In genomic region chr11:94563821-94564220, GRCm38 (mm10) we compare ENCODE assay signal across 8 mouse cellular contexts. TPM values are rescaled to one million over a fixed set of nuclear protein-coding genes. Genes with fewer than 3 reads are reported as not detected.
DNase-seq lines count a peak whose midpoint lies in the region; ATAC-seq and TF ChIP-seq lines count a peak whose summit lies in the region.

No protein-coding gene starts in this region.

- peaks cover 13% of the 10 kb centered on the region for H3K36me3 ChIP-seq in midbrain, embryonic 10.5 days
- no peaks in the 10 kb centered on the region for H3K36me3 ChIP-seq in midbrain, embryonic 16.5 days (ENCODE audit: control insufficient read depth, insufficient read depth, low read length)
- peaks cover 13% of the 10 kb centered on the region for H3K36me3 ChIP-seq in limb, embryonic 15.5 days
- no peaks in the 10 kb centered on the region for H3K36me3 ChIP-seq in stomach, postnatal 0 days (ENCODE audit: control insufficient read depth, insufficient read depth, low read length)

- H3K4me2 ChIP-seq in midbrain, embryonic 16.5 days (ENCODE audit: low read length), result no peak overlapping the region
- H3K4me2 ChIP-seq in limb, embryonic 15.5 days, result peak overlapping the region; percentile 48
- peak overlapping the region; percentile 52; the same call in 1 of the 2 replicates for H3K4me2 ChIP-seq in stomach, postnatal 0 days (replicated peaks; ENCODE audit: low read depth)

- ATAC-seq in midbrain, embryonic 16.5 days, result no peak
- peak; percentile 37 for ATAC-seq in limb, embryonic 15.5 days (ENCODE audit: insufficient number of reproducible peaks, low FRiP score, low TSS enrichment, low read depth)
- peak; percentile 28 for ATAC-seq in stomach, postnatal 0 days (ENCODE audit: low FRiP score, low TSS enrichment)

- no peaks in the 10 kb centered on the region for H3K9me3 ChIP-seq in midbrain, embryonic 10.5 days (replicated peaks)
- H3K9me3 ChIP-seq in midbrain, embryonic 16.5 days (replicated peaks; ENCODE audit: control insufficient read depth, low read length, poor library complexity, severe bottlenecking), result no peaks in the 10 kb centered on the region
- no peaks in the 10 kb centered on the region for H3K9me3 ChIP-seq in limb, embryonic 15.5 days
- H3K9me3 ChIP-seq in stomach, postnatal 0 days (ENCODE audit: control insufficient read depth, low read length), result no peaks in the 10 kb centered on the region

- intact Hi-C loops in gastrocnemius, adult 2 months (cut with DNase I), result no loop called here

- no peak overlapping the region for H3K9ac ChIP-seq in midbrain, embryonic 16.5 days (ENCODE audit: low read depth, low read length)
- H3K9ac ChIP-seq in limb, embryonic 15.5 days, result no peak overlapping the region
- peak overlapping the region; percentile 38; the same call in 1 of the 2 replicates for H3K9ac ChIP-seq in stomach, postnatal 0 days (ENCODE audit: low read length)

- H3K4me1 ChIP-seq in midbrain, embryonic 10.5 days, result peaks cover 21% of the 10 kb centered on the region
- H3K4me1 ChIP-seq in midbrain, embryonic 16.5 days (ENCODE audit: control insufficient read depth, insufficient read depth, low read length), result peaks cover 11% of the 10 kb centered on the region
- H3K4me1 ChIP-seq in limb, embryonic 15.5 days, result peaks cover 37% of the 10 kb centered on the region
- 0 out of 2 replicates have a peak, but pooled peaks cover 3% of the 10 kb centered on the region for H3K4me1 ChIP-seq in stomach, postnatal 0 days (replicated peaks; ENCODE audit: control insufficient read depth, insufficient read depth)

- H3K27me3 ChIP-seq in midbrain, embryonic 10.5 days (ENCODE audit: low read depth, poor library complexity, severe bottlenecking), result peaks cover 51% of the 10 kb centered on the region
- H3K27me3 ChIP-seq in midbrain, embryonic 16.5 days (ENCODE audit: control insufficient read depth, insufficient read depth, low read depth, low read length), result peaks cover 25% of the 10 kb centered on the region
- peaks cover 19% of the 10 kb centered on the region for H3K27me3 ChIP-seq in limb, embryonic 15.5 days
- H3K27me3 ChIP-seq in stomach, postnatal 0 days (ENCODE audit: control insufficient read depth, insufficient read depth, low read length), result no peaks in the 10 kb centered on the region

- WGBS in midbrain, embryonic 10.5 days, result 53% methylated on average over 5 of the region's 5 CpGs
- WGBS in midbrain, embryonic 16.5 days, result 49% methylated on average over 5 of the region's 5 CpGs
- WGBS in limb, embryonic 15.5 days, result 48% methylated on average over 5 of the region's 5 CpGs
- WGBS in stomach, postnatal 0 days, result 53% methylated on average over 5 of the region's 5 CpGs

- peak; percentile 50 for DNase-seq in gastrocnemius, adult 2 months
- no peak for DNase-seq in gastrocnemius, postnatal 10 days
- no peak for DNase-seq in midbrain, embryonic 10.5 days (ENCODE audit: low spot score)
- DNase-seq in stomach, postnatal 0 days (ENCODE audit: low spot score), result peak; percentile 46
- DNase-seq in thymus, postnatal 4 days, result no peak
- no peak for DNase-seq in thymus, postnatal 14 days

- H3K27ac ChIP-seq in gastrocnemius, adult 2 months, result peak overlapping the region; percentile 62
- H3K27ac ChIP-seq in midbrain, embryonic 10.5 days (replicated peaks), result peak overlapping the region; percentile 67; the same call in 1 of the 2 replicates
- no peak overlapping the region for H3K27ac ChIP-seq in midbrain, embryonic 16.5 days (ENCODE audit: low read length)
- H3K27ac ChIP-seq in limb, embryonic 15.5 days, result peak overlapping the region; percentile 72
- peak overlapping the region; percentile 84 for H3K27ac ChIP-seq in stomach, postnatal 0 days (replicated peaks)

- TF ChIP-seq CTCF in gastrocnemius, adult 2 months (IDR thresholded peaks at IDR 0.05), result no peak
- no peak for TF ChIP-seq CTCF in stomach, postnatal 0 days (IDR thresholded peaks at IDR 0.05; ENCODE audit: low read depth)

- peak overlapping the region; percentile 59 for H3K4me3 ChIP-seq in gastrocnemius, adult 2 months
- H3K4me3 ChIP-seq in midbrain, embryonic 10.5 days, result peak overlapping the region; percentile 42
- H3K4me3 ChIP-seq in midbrain, embryonic 16.5 days (ENCODE audit: low read depth, low read length), result no peak overlapping the region
- peak overlapping the region; percentile 32 for H3K4me3 ChIP-seq in limb, embryonic 15.5 days
- H3K4me3 ChIP-seq in stomach, postnatal 0 days (ENCODE audit: low read depth, low read length), result no peak overlapping the region

- no peak for TF ChIP-seq EP300 in stomach, postnatal 0 days (optimal IDR thresholded peaks at IDR 0.05)

RNA-seq across cellular contexts. Expression of gene Chad, which starts 1.0 kb away (rescaled TPM):
- total RNA-seq in gastrocnemius, adult 2 months (2021), result 10 to 100 TPM in 1 of 2 experiments, 1 to 10 TPM in 1; 9.5 to 69.2 TPM
- total RNA-seq in gastrocnemius, postnatal 10 days (2021), result 10 to 100 TPM; 10.3 to 14.3 TPM
- polyA plus RNA-seq in midbrain, embryonic 10.5 days (2016; fragmentation: Nextera tagmentation; extraction: Ambion mirVana), result 0.12 and 0.39 TPM in 2 replicates
- polyA plus RNA-seq in midbrain, embryonic 16.5 days (2015; fragmentation: Nextera tagmentation; extraction: Ambion mirVana), result 0.43 and 0.61 TPM in 2 replicates
- 22.7 and 31.1 TPM in 2 replicates for polyA plus RNA-seq in limb, embryonic 15.5 days (2015; fragmentation: Nextera tagmentation; extraction: Ambion mirVana)
- 80.8 and 87.5 TPM in 2 replicates for polyA plus RNA-seq in stomach, postnatal 0 days (2015; fragmentation: Nextera tagmentation; extraction: Ambion mirVana)

RNA-seq across cellular contexts. Expression of gene Rsad1, which starts 14.8 kb away (rescaled TPM):
- total RNA-seq in gastrocnemius, adult 2 months (2021), result 1 to 10 TPM; 2.9 to 4.1 TPM
- total RNA-seq in gastrocnemius, postnatal 10 days (2021), result 1 to 10 TPM; 4.3 to 6.0 TPM
- polyA plus RNA-seq in midbrain, embryonic 10.5 days (2016; fragmentation: Nextera tagmentation; extraction: Ambion mirVana), result 4.6 and 5.1 TPM in 2 replicates
- 9.4 and 11.4 TPM in 2 replicates for polyA plus RNA-seq in midbrain, embryonic 16.5 days (2015; fragmentation: Nextera tagmentation; extraction: Ambion mirVana)
- polyA plus RNA-seq in limb, embryonic 15.5 days (2015; fragmentation: Nextera tagmentation; extraction: Ambion mirVana), result 3.6 and 3.7 TPM in 2 replicates
- 3.4 and 3.8 TPM in 2 replicates for polyA plus RNA-seq in stomach, postnatal 0 days (2015; fragmentation: Nextera tagmentation; extraction: Ambion mirVana)

RNA-seq across cellular contexts. Expression of gene Acsf2, which starts 37.9 kb away (rescaled TPM):
- 1 to 10 TPM; 1.6 to 3.6 TPM for total RNA-seq in gastrocnemius, adult 2 months (2021)
- total RNA-seq in gastrocnemius, postnatal 10 days (2021), result 10 to 100 TPM in 1 of 2 experiments, 1 to 10 TPM in 1; 8.1 to 10.0 TPM
- polyA plus RNA-seq in midbrain, embryonic 10.5 days (2016; fragmentation: Nextera tagmentation; extraction: Ambion mirVana), result 3.0 and 3.5 TPM in 2 replicates
- polyA plus RNA-seq in midbrain, embryonic 16.5 days (2015; fragmentation: Nextera tagmentation; extraction: Ambion mirVana), result 1.2 and 1.9 TPM in 2 replicates
- polyA plus RNA-seq in limb, embryonic 15.5 days (2015; fragmentation: Nextera tagmentation; extraction: Ambion mirVana), result 6.2 and 6.3 TPM in 2 replicates
- polyA plus RNA-seq in stomach, postnatal 0 days (2015; fragmentation: Nextera tagmentation; extraction: Ambion mirVana), result 2.5 and 3.0 TPM in 2 replicates

RNA-seq across cellular contexts. Expression of gene Mycbpap, which starts 42.3 kb away (rescaled TPM):
- not detected for total RNA-seq in gastrocnemius, adult 2 months (2021)
- total RNA-seq in gastrocnemius, postnatal 10 days (2021), result not detected
- polyA plus RNA-seq in midbrain, embryonic 10.5 days (2016; fragmentation: Nextera tagmentation; extraction: Ambion mirVana), result 2.7 and 2.9 TPM in 2 replicates
- polyA plus RNA-seq in midbrain, embryonic 16.5 days (2015; fragmentation: Nextera tagmentation; extraction: Ambion mirVana), result 4.9 and 5.6 TPM in 2 replicates
- 1.5 and 1.6 TPM in 2 replicates for polyA plus RNA-seq in limb, embryonic 15.5 days (2015; fragmentation: Nextera tagmentation; extraction: Ambion mirVana)
- polyA plus RNA-seq in stomach, postnatal 0 days (2015; fragmentation: Nextera tagmentation; extraction: Ambion mirVana), result 1.4 and 1.9 TPM in 2 replicates

Comparison
In these comparisons a context has a peak if more than half of its experiments do, and no peak if none do; other contexts are left out.
1. DNase-seq: peak in gastrocnemius, adult 2 months (single experiment) and stomach, postnatal 0 days (single experiment); none in gastrocnemius, postnatal 10 days (single experiment), midbrain, embryonic 10.5 days (single experiment), thymus, postnatal 4 days (single experiment) and thymus, postnatal 14 days (single experiment).
2. H3K4me3 ChIP-seq: peak in gastrocnemius, adult 2 months (single experiment), midbrain, embryonic 10.5 days (single experiment) and limb, embryonic 15.5 days (single experiment); none in midbrain, embryonic 16.5 days (single experiment) and stomach, postnatal 0 days (single experiment).
3. RNA of gene Chad, which starts 1.0 kb away (polyA plus RNA-seq): 80.8 to 87.5 TPM in stomach, postnatal 0 days and 22.7 to 31.1 TPM in limb, embryonic 15.5 days; 0.43 to 0.61 TPM in midbrain, embryonic 16.5 days and 0.12 to 0.39 TPM in midbrain, embryonic 10.5 days; every median in the first group is over 10 times any median in the second.